Mouse (Mus musculus) megakaryocyte progenitor cell, adult 5-6 weeks (primary cell): ENCODE data around the gene Slc12a3. TPM values are rescaled to one million over a fixed set of nuclear protein-coding genes. Genes with fewer than 3 reads are reported as not detected.
"Not testable (repeated sequence)": the region's sequence is repeated elsewhere in the genome, so short reads cannot be mapped to it uniquely, and the experiment has no call there.

ENCODE experiments used
- ATAC-seq: replicated peaks from 2 replicates; pipeline ENCODE4 v1.8.0; 2016; ENCODE audit warnings: mild to moderate bottlenecking, moderate TSS enrichment, inconsistent platforms; ENCODE audit not compliant: poor library complexity
- total RNA-seq, 2 experiments: library from RNA; stranded (forward) in 1 of 2; stranded (reverse) in 1 of 2; fragments of 157-497, 149-512 nt in 1 of 2; fragments of 200-1000 nt in 1 of 2; gene quantifications; 2 replicates each; pipeline versions ENCODE4 v1.2.3 to v1.2.4; 2015 to 2017

Gene Slc12a3
- total RNA-seq, 2 experiments from 2014 or later: 0.12 TPM; not detected in 1

GRCm38 (mm10) chr8:94396964-94397657 lies 68.1 kb downstream of the Slc12a3 start:
- peak; percentile 90 for ATAC-seq

- peak; percentile 41; the same call in 1 of the 2 replicates for ATAC-seq
Measured at GRCm38 (mm10) chr8:94398587-94398986, 69.6 kb downstream of the Slc12a3 start.

GRCm38 (mm10) chr8:94399361-94399953 lies 70.5 kb downstream of the Slc12a3 start:
- no peak for ATAC-seq

GRCm38 (mm10) chr8:94399957-94400356 lies 71.0 kb downstream of the Slc12a3 start:
- not testable (repeated sequence) for ATAC-seq

GRCm38 (mm10) chr8:94408443-94409080 lies 79.6 kb downstream of the Slc12a3 start:
- peak; percentile 81 for ATAC-seq

- peak; percentile 35; the same call in 1 of the 2 replicates for ATAC-seq
Measured at GRCm38 (mm10) chr8:94409523-94409922, 80.5 kb downstream of the Slc12a3 start.

GRCm38 (mm10) chr8:94412518-94412917 lies 83.5 kb downstream of the Slc12a3 start:
- ATAC-seq: no peak

GRCm38 (mm10) chr8:94413509-94413908 lies 84.5 kb downstream of the Slc12a3 start:
- no peak for ATAC-seq

- peak; percentile 32; the same call in 1 of the 2 replicates for ATAC-seq
Measured at GRCm38 (mm10) chr8:94415218-94415617, 86.2 kb downstream of the Slc12a3 start.

Other genes with a start within 250 kb of the Slc12a3 start
- 7.0 and 11.9 TPM in 2 replicates for gene Bbs2, start 230.3 kb upstream of the Slc12a3 start, total RNA-seq (2015)
- gene Bbs2, start 230.3 kb upstream of the Slc12a3 start, total RNA-seq (2017): 4.1 and 4.4 TPM in 2 replicates
- gene Mt4, start 192.0 kb upstream of the Slc12a3 start, total RNA-seq (2015): not detected in 2 replicates
- not detected in 2 replicates for gene Mt4, start 192.0 kb upstream of the Slc12a3 start, total RNA-seq (2017)
- gene Mt3, start 176.6 kb upstream of the Slc12a3 start, total RNA-seq (2015): not detected in 2 replicates
- not detected in 2 replicates for gene Mt3, start 176.6 kb upstream of the Slc12a3 start, total RNA-seq (2017)
- gene Mt2, start 156.5 kb upstream of the Slc12a3 start, total RNA-seq (2015): 24.5 and 53.6 TPM in 2 replicates
- gene Mt2, start 156.5 kb upstream of the Slc12a3 start, total RNA-seq (2017): 35.6 and 47.5 TPM in 2 replicates
- gene Mt1, start 150.1 kb upstream of the Slc12a3 start, total RNA-seq (2015): 232 and 285 TPM in 2 replicates
- 321 and 389 TPM in 2 replicates for gene Mt1, start 150.1 kb upstream of the Slc12a3 start, total RNA-seq (2017)
- 26.7 and 32.4 TPM in 2 replicates for gene Nup93, start 114.6 kb upstream of the Slc12a3 start, total RNA-seq (2015)
- gene Nup93, start 114.6 kb upstream of the Slc12a3 start, total RNA-seq (2017): 36.3 and 46.1 TPM in 2 replicates
- 78.2 and 89.9 TPM in 2 replicates for gene Herpud1, start 57.2 kb downstream of the Slc12a3 start, total RNA-seq (2015)
- gene Herpud1, start 57.2 kb downstream of the Slc12a3 start, total RNA-seq (2017): 83.3 and 99.5 TPM in 2 replicates
- gene Nlrc5, start 105.2 kb downstream of the Slc12a3 start, total RNA-seq (2015): 22.5 and 24.1 TPM in 2 replicates
- gene Nlrc5, start 105.2 kb downstream of the Slc12a3 start, total RNA-seq (2017): 17.7 and 27.9 TPM in 2 replicates
- gene Cpne2, start 203.8 kb downstream of the Slc12a3 start, total RNA-seq (2015): 98.4 and 104 TPM in 2 replicates
- 54.1 and 64.9 TPM in 2 replicates for gene Cpne2, start 203.8 kb downstream of the Slc12a3 start, total RNA-seq (2017)